Mouse (Mus musculus) ES-E14 (cell line): ENCODE results near the gene Tent5c.

Experiments used
- CHD2 ChIP-seq: IDR thresholded peaks from 2 replicates; pipeline ENCODE4 v1.6.1; 2014; ENCODE audit warnings: mild to moderate bottlenecking, low read depth, low read length, inconsistent platforms
- ZC3H11A ChIP-seq: IDR thresholded peaks from 2 replicates; pipeline ENCODE4 v1.6.1; 2012; ENCODE audit warnings: low read depth, mild to moderate bottlenecking, inconsistent platforms, low read length, borderline replicate concordance
- ZNF384 ChIP-seq: IDR thresholded peaks from 2 replicates; pipeline ENCODE4 v1.6.1; 2012; ENCODE audit warnings: low read depth, low read length, inconsistent platforms

- TF ChIP-seq ZC3H11A (no peak), ZNF384 (no peak), CHD2 (no peak)
These were observed 45.3 kb upstream of the Tent5c start for GRCm38 (mm10) chr3:100534394-100534793.
